Mouse (Mus musculus): ENCODE data around the gene Mettl27. TPM values are rescaled to one million over a fixed set of nuclear protein-coding genes. Genes with fewer than 3 reads are reported as not detected.
A peak's percentile ranks its signal among the peaks of the same experiment; 100 is the strongest.
"Not testable (repeated sequence)": the region's sequence is repeated elsewhere in the genome, so short reads cannot be mapped to it uniquely, and the experiment has no call there.

Mettl27 gene
- polyA plus RNA-seq, 1 experiment from 2014 or later, result 43.4 TPM

- H3K27me3 ChIP-seq (ENCODE audit: insufficient read depth, low read length), result no peaks in the 10 kb centered on the region
- no peak for DNase-seq (ENCODE audit: low spot score)
- ATAC-seq (replicated peaks; ENCODE audit: low FRiP score, low read depth), result no peak
- no peak overlapping the region for H3K9ac ChIP-seq (ENCODE audit: low read depth, low read length)
- H3K4me1 ChIP-seq (replicated peaks; ENCODE audit: insufficient read depth, low read length), result no peaks in the 10 kb centered on the region
- H3K36me3 ChIP-seq (ENCODE audit: insufficient read depth, low read length), result peaks cover 5% of the 10 kb centered on the region; the same call in 1 of the 2 replicates
- H3K4me3 ChIP-seq (replicated peaks; ENCODE audit: low read depth, low read length), result no peak overlapping the region
- no peaks in the 10 kb centered on the region for H3K9me3 ChIP-seq (replicated peaks; ENCODE audit: low read length)
- 90% methylated on average over 2 of the region's 2 CpGs for WGBS
- H3K27ac ChIP-seq, result no peak overlapping the region
- no peak for TF ChIP-seq CTCF (IDR thresholded peaks at IDR 0.05; ENCODE audit: low read depth)
- no peak overlapping the region for H3K4me2 ChIP-seq (ENCODE audit: low read length)
Observed at GRCm38 (mm10) chr5:134929988-134930387, 2.2 kb upstream of the Mettl27 start.

- Histone ChIP-seq H3K9me3 (replicated peaks; ENCODE audit: low read length) (no peaks in the 10 kb centered on the region), H3K4me3 (replicated peaks; ENCODE audit: low read depth, low read length) (peak overlapping the region; percentile 63), H3K27me3 (ENCODE audit: insufficient read depth, low read length) (no peaks in the 10 kb centered on the region), H3K27ac (peak overlapping the region; percentile 87), H3K4me1 (replicated peaks; ENCODE audit: insufficient read depth, low read length) (no peaks in the 10 kb centered on the region), H3K4me2 (ENCODE audit: low read length) (peak overlapping the region; percentile 79), H3K36me3 (ENCODE audit: insufficient read depth, low read length) (peaks cover 8% of the 10 kb centered on the region; the same call in 1 of the 2 replicates), H3K9ac (ENCODE audit: low read depth, low read length) (peak overlapping the region; percentile 68)
- ATAC-seq (replicated peaks; ENCODE audit: low FRiP score, low read depth), result peak; percentile 55
- 47% methylated on average over 9 of the region's 9 CpGs for WGBS
- peak; percentile 57 for TF ChIP-seq CTCF (IDR thresholded peaks at IDR 0.05; ENCODE audit: low read depth)
- DNase-seq (ENCODE audit: low spot score), result peak; percentile 65
Observed at GRCm38 (mm10) chr5:134932903-134933276, 722 bp downstream of the Mettl27 start.

- H3K9ac ChIP-seq (ENCODE audit: low read depth, low read length), result no peak overlapping the region
- no peaks in the 10 kb centered on the region for H3K4me1 ChIP-seq (replicated peaks; ENCODE audit: insufficient read depth, low read length)
- 91% methylated on average over 8 of the region's 8 CpGs for WGBS
- peak overlapping the region; percentile 79; the same call in 1 of the 2 replicates for H3K4me2 ChIP-seq (ENCODE audit: low read length)
- H3K4me3 ChIP-seq (replicated peaks; ENCODE audit: low read depth, low read length), result no peak overlapping the region
- no peaks in the 10 kb centered on the region for H3K9me3 ChIP-seq (replicated peaks; ENCODE audit: low read length)
- DNase-seq (ENCODE audit: low spot score) (no peak), ATAC-seq (replicated peaks; ENCODE audit: low FRiP score, low read depth) (no peak)
- H3K27ac ChIP-seq, result no peak overlapping the region
- H3K36me3 ChIP-seq (ENCODE audit: insufficient read depth, low read length), result peaks cover 8% of the 10 kb centered on the region; the same call in 1 of the 2 replicates
- no peak for TF ChIP-seq CTCF (IDR thresholded peaks at IDR 0.05; ENCODE audit: low read depth)
- H3K27me3 ChIP-seq (ENCODE audit: insufficient read depth, low read length), result no peaks in the 10 kb centered on the region
Observed at GRCm38 (mm10) chr5:134933281-134933680, 1.1 kb downstream of the Mettl27 start.

GRCm38 (mm10) chr5:134933686-134934085, 1.5 kb downstream of the Mettl27 start:
- not testable (repeated sequence) for ATAC-seq (replicated peaks; ENCODE audit: low FRiP score, low read depth); H3K9me3 ChIP-seq (replicated peaks; ENCODE audit: low read length); H3K36me3 ChIP-seq (ENCODE audit: insufficient read depth, low read length); H3K4me2 ChIP-seq (ENCODE audit: low read length); H3K4me3 ChIP-seq (replicated peaks; ENCODE audit: low read depth, low read length); DNase-seq (ENCODE audit: low spot score); H3K4me1 ChIP-seq (replicated peaks; ENCODE audit: insufficient read depth, low read length); H3K27ac ChIP-seq; H3K9ac ChIP-seq (ENCODE audit: low read depth, low read length); H3K27me3 ChIP-seq (ENCODE audit: insufficient read depth, low read length)
- 94% methylated on average over 5 of the region's 5 CpGs for WGBS

- Histone ChIP-seq H3K4me3 (replicated peaks; ENCODE audit: low read depth, low read length) (no peak overlapping the region), H3K9ac (ENCODE audit: low read depth, low read length) (no peak overlapping the region), H3K27me3 (ENCODE audit: insufficient read depth, low read length) (no peaks in the 10 kb centered on the region), H3K27ac (no peak overlapping the region), H3K9me3 (replicated peaks; ENCODE audit: low read length) (no peaks in the 10 kb centered on the region), H3K4me1 (replicated peaks; ENCODE audit: insufficient read depth, low read length) (no peaks in the 10 kb centered on the region), H3K36me3 (ENCODE audit: insufficient read depth, low read length) (peaks cover 8% of the 10 kb centered on the region; the same call in 1 of the 2 replicates), H3K4me2 (ENCODE audit: low read length) (no peak overlapping the region)
- 90% methylated on average over 3 of the region's 3 CpGs for WGBS
- no peak for TF ChIP-seq CTCF (IDR thresholded peaks at IDR 0.05; ENCODE audit: low read depth)
- ATAC-seq (replicated peaks; ENCODE audit: low FRiP score, low read depth), result no peak
- no peak for DNase-seq (ENCODE audit: low spot score)
Observed at GRCm38 (mm10) chr5:134934666-134935065, 2.5 kb downstream of the Mettl27 start.

- Histone ChIP-seq H3K4me1 (replicated peaks; ENCODE audit: insufficient read depth, low read length) (no peaks in the 10 kb centered on the region), H3K4me3 (replicated peaks; ENCODE audit: low read depth, low read length) (no peak overlapping the region), H3K9me3 (replicated peaks; ENCODE audit: low read length) (no peaks in the 10 kb centered on the region), H3K36me3 (ENCODE audit: insufficient read depth, low read length) (peaks cover 8% of the 10 kb centered on the region; the same call in 1 of the 2 replicates), H3K4me2 (ENCODE audit: low read length) (no peak overlapping the region), H3K27me3 (ENCODE audit: insufficient read depth, low read length) (no peaks in the 10 kb centered on the region), H3K9ac (ENCODE audit: low read depth, low read length) (no peak overlapping the region), H3K27ac (no peak overlapping the region)
- ATAC-seq (replicated peaks; ENCODE audit: low FRiP score, low read depth), result no peak
- no peak for TF ChIP-seq CTCF (IDR thresholded peaks at IDR 0.05; ENCODE audit: low read depth)
- 91% methylated on average over 6 of the region's 6 CpGs for WGBS
- no peak for DNase-seq (ENCODE audit: low spot score)
Observed at GRCm38 (mm10) chr5:134936051-134936450, 3.9 kb downstream of the Mettl27 start.

GRCm38 (mm10) chr5:134936626-134937185, 4.5 kb downstream of the Mettl27 start:
- Histone ChIP-seq H3K9ac (ENCODE audit: low read depth, low read length) (no peak overlapping the region), H3K4me1 (replicated peaks; ENCODE audit: insufficient read depth, low read length) (no peaks in the 10 kb centered on the region), H3K4me2 (ENCODE audit: low read length) (no peak overlapping the region), H3K27ac (no peak overlapping the region), H3K36me3 (ENCODE audit: insufficient read depth, low read length) (peaks cover 8% of the 10 kb centered on the region; the same call in 1 of the 2 replicates), H3K27me3 (ENCODE audit: insufficient read depth, low read length) (no peaks in the 10 kb centered on the region), H3K9me3 (replicated peaks; ENCODE audit: low read length) (no peaks in the 10 kb centered on the region), H3K4me3 (replicated peaks; ENCODE audit: low read depth, low read length) (no peak overlapping the region)
- DNase-seq (ENCODE audit: low spot score) (no peak), ATAC-seq (replicated peaks; ENCODE audit: low FRiP score, low read depth) (no peak)
- 86% methylated on average over 6 of the region's 6 CpGs for WGBS
- TF ChIP-seq CTCF (IDR thresholded peaks at IDR 0.05; ENCODE audit: low read depth), result no peak
